Mouse (Mus musculus): ENCODE results near the gene Zfhx3. TPM values are rescaled to one million over a fixed set of nuclear protein-coding genes. Genes with fewer than 3 reads are reported as not detected.
A peak's percentile ranks its signal among the peaks of the same experiment; 100 is the strongest.

Gene Zfhx3
- polyA plus RNA-seq, 1 experiment from 2014 or later = 22.8 TPM

GRCm38 (mm10) chr8:108868259-108869090, 926.0 kb downstream of the Zfhx3 start:
- Histone ChIP-seq H3K4me1 (peaks cover 1% of the 10 kb centered on the region), H3K27me3 (replicated peaks) (no peaks in the 10 kb centered on the region), H3K9me3 (replicated peaks) (no peaks in the 10 kb centered on the region), H3K36me3 (no peaks in the 10 kb centered on the region), H3K4me2 (no peak overlapping the region), H3K9ac (replicated peaks) (no peak overlapping the region), H3K4me3 (replicated peaks) (no peak overlapping the region), H3K27ac (replicated peaks) (no peak overlapping the region)
- 82% methylated on average over 14 of the region's 14 CpGs for WGBS
- ATAC-seq (ENCODE audit: low FRiP score) = no peak

- Histone ChIP-seq H3K4me3 (replicated peaks) (no peak overlapping the region), H3K27ac (replicated peaks) (no peak overlapping the region), H3K9me3 (replicated peaks) (no peaks in the 10 kb centered on the region), H3K4me1 (no peaks in the 10 kb centered on the region), H3K9ac (replicated peaks) (no peak overlapping the region), H3K4me2 (no peak overlapping the region), H3K27me3 (replicated peaks) (no peaks in the 10 kb centered on the region), H3K36me3 (no peaks in the 10 kb centered on the region)
- ATAC-seq (ENCODE audit: low FRiP score) = no peak
- WGBS = 81% methylated on average over 3 of the region's 3 CpGs
Measured at GRCm38 (mm10) chr8:108869420-108869819, 927.0 kb downstream of the Zfhx3 start.

- no peaks in the 10 kb centered on the region for H3K27me3 ChIP-seq (replicated peaks)
- H3K4me2 ChIP-seq = no peak overlapping the region
- ATAC-seq (ENCODE audit: low FRiP score) = no peak
- no peak overlapping the region for H3K9ac ChIP-seq (replicated peaks)
- no peak overlapping the region for H3K4me3 ChIP-seq (replicated peaks)
- H3K4me1 ChIP-seq = no peaks in the 10 kb centered on the region
- no peaks in the 10 kb centered on the region for H3K36me3 ChIP-seq
- no peaks in the 10 kb centered on the region for H3K9me3 ChIP-seq (replicated peaks)
- WGBS = 86% methylated on average over 5 of the region's 5 CpGs
- H3K27ac ChIP-seq (replicated peaks) = no peak overlapping the region
Measured at GRCm38 (mm10) chr8:108869935-108870334, 927.5 kb downstream of the Zfhx3 start.

GRCm38 (mm10) chr8:108870371-108870770, 927.9 kb downstream of the Zfhx3 start:
- no peak overlapping the region for H3K4me3 ChIP-seq (replicated peaks)
- H3K4me1 ChIP-seq = no peaks in the 10 kb centered on the region
- ATAC-seq (ENCODE audit: low FRiP score) = no peak
- no peaks in the 10 kb centered on the region for H3K27me3 ChIP-seq (replicated peaks)
- H3K9me3 ChIP-seq (replicated peaks) = no peaks in the 10 kb centered on the region
- H3K4me2 ChIP-seq = no peak overlapping the region
- H3K9ac ChIP-seq (replicated peaks) = no peak overlapping the region
- H3K36me3 ChIP-seq = no peaks in the 10 kb centered on the region
- 93% methylated on average over 3 of the region's 3 CpGs for WGBS
- H3K27ac ChIP-seq (replicated peaks) = no peak overlapping the region

- Histone ChIP-seq H3K4me1 (no peaks in the 10 kb centered on the region), H3K4me2 (no peak overlapping the region), H3K4me3 (replicated peaks) (no peak overlapping the region), H3K27me3 (replicated peaks) (no peaks in the 10 kb centered on the region), H3K36me3 (no peaks in the 10 kb centered on the region), H3K27ac (replicated peaks) (no peak overlapping the region), H3K9ac (replicated peaks) (no peak overlapping the region), H3K9me3 (replicated peaks) (no peaks in the 10 kb centered on the region)
- ATAC-seq (ENCODE audit: low FRiP score) = no peak
- 91% methylated on average over 5 of the region's 5 CpGs for WGBS
Measured at GRCm38 (mm10) chr8:108875722-108876121, 933.3 kb downstream of the Zfhx3 start.

- Histone ChIP-seq H3K9ac (replicated peaks) (no peak overlapping the region), H3K9me3 (replicated peaks) (no peaks in the 10 kb centered on the region), H3K4me3 (replicated peaks) (no peak overlapping the region), H3K27me3 (replicated peaks) (no peaks in the 10 kb centered on the region), H3K36me3 (no peaks in the 10 kb centered on the region), H3K27ac (replicated peaks) (no peak overlapping the region), H3K4me1 (peaks cover 7% of the 10 kb centered on the region), H3K4me2 (no peak overlapping the region)
- ATAC-seq (ENCODE audit: low FRiP score) = no peak
- 94% methylated on average over 6 of the region's 6 CpGs for WGBS
Measured at GRCm38 (mm10) chr8:108880101-108880500, 937.7 kb downstream of the Zfhx3 start.

GRCm38 (mm10) chr8:108881336-108881735, 938.9 kb downstream of the Zfhx3 start:
- ATAC-seq (ENCODE audit: low FRiP score) = no peak
- H3K27ac ChIP-seq (replicated peaks) = no peak overlapping the region

GRCm38 (mm10) chr8:108882073-108882472, 939.6 kb downstream of the Zfhx3 start:
- no peak overlapping the region for H3K4me2 ChIP-seq
- H3K4me3 ChIP-seq (replicated peaks) = no peak overlapping the region
- no peak for ATAC-seq (ENCODE audit: low FRiP score)
- WGBS = 65% methylated on average over 9 of the region's 9 CpGs
- peaks cover 25% of the 10 kb centered on the region for H3K4me1 ChIP-seq
- no peaks in the 10 kb centered on the region for H3K36me3 ChIP-seq
- no peak overlapping the region for H3K27ac ChIP-seq (replicated peaks)
- no peaks in the 10 kb centered on the region for H3K27me3 ChIP-seq (replicated peaks)
- H3K9me3 ChIP-seq (replicated peaks) = no peaks in the 10 kb centered on the region
- no peak overlapping the region for H3K9ac ChIP-seq (replicated peaks)

More at GRCm38 (mm10) chr8:108881336-108881735, 938.9 kb downstream of the Zfhx3 start:
- no peaks in the 10 kb centered on the region for H3K9me3 ChIP-seq (replicated peaks)
- no peak overlapping the region for H3K4me3 ChIP-seq (replicated peaks)
- H3K9ac ChIP-seq (replicated peaks) = no peak overlapping the region
- peaks cover 18% of the 10 kb centered on the region for H3K4me1 ChIP-seq
- H3K27me3 ChIP-seq (replicated peaks) = no peaks in the 10 kb centered on the region
- no peak overlapping the region for H3K4me2 ChIP-seq
- no peaks in the 10 kb centered on the region for H3K36me3 ChIP-seq
- 93% methylated on average over 7 of the region's 7 CpGs for WGBS

- Histone ChIP-seq H3K9ac (replicated peaks) (no peak overlapping the region), H3K4me1 (peaks cover 38% of the 10 kb centered on the region), H3K36me3 (no peaks in the 10 kb centered on the region), H3K4me3 (replicated peaks) (no peak overlapping the region), H3K4me2 (no peak overlapping the region), H3K27me3 (replicated peaks) (no peaks in the 10 kb centered on the region), H3K27ac (replicated peaks) (no peak overlapping the region), H3K9me3 (replicated peaks) (no peaks in the 10 kb centered on the region)
- no peak for ATAC-seq (ENCODE audit: low FRiP score)
- 84% methylated on average over 6 of the region's 6 CpGs for WGBS
Measured at GRCm38 (mm10) chr8:108883381-108883780, 940.9 kb downstream of the Zfhx3 start.

GRCm38 (mm10) chr8:108884947-108885346, 942.5 kb downstream of the Zfhx3 start:
- no peaks in the 10 kb centered on the region for H3K36me3 ChIP-seq
- no peaks in the 10 kb centered on the region for H3K27me3 ChIP-seq (replicated peaks)
- no peaks in the 10 kb centered on the region for H3K9me3 ChIP-seq (replicated peaks)
- 43% methylated on average over 4 of the region's 4 CpGs for WGBS
- no peak overlapping the region for H3K9ac ChIP-seq (replicated peaks)
- no peak overlapping the region for H3K4me3 ChIP-seq (replicated peaks)
- no peak for ATAC-seq (ENCODE audit: low FRiP score)
- peaks cover 53% of the 10 kb centered on the region for H3K4me1 ChIP-seq
- peak overlapping the region; percentile 58 for H3K27ac ChIP-seq (replicated peaks)
- H3K4me2 ChIP-seq = no peak overlapping the region

- no peak overlapping the region for H3K9ac ChIP-seq (replicated peaks)
- H3K4me1 ChIP-seq = peaks cover 55% of the 10 kb centered on the region
- H3K4me2 ChIP-seq = no peak overlapping the region; the same call in none of the 2 replicates
- no peaks in the 10 kb centered on the region for H3K27me3 ChIP-seq (replicated peaks)
- WGBS = 27% methylated on average over 14 of the region's 14 CpGs
- H3K27ac ChIP-seq (replicated peaks) = peak overlapping the region; percentile 58
- no peaks in the 10 kb centered on the region for H3K9me3 ChIP-seq (replicated peaks)
- no peaks in the 10 kb centered on the region for H3K36me3 ChIP-seq
- 0 out of 2 replicates have a peak, but pooled peaks have one; percentile 42 for ATAC-seq (ENCODE audit: low FRiP score)
- H3K4me3 ChIP-seq (replicated peaks) = no peak overlapping the region
Measured at GRCm38 (mm10) chr8:108885450-108885849, 943.0 kb downstream of the Zfhx3 start.

- no peak overlapping the region; the same call in 1 of the 2 replicates for H3K4me2 ChIP-seq
- H3K4me1 ChIP-seq = peaks cover 55% of the 10 kb centered on the region
Measured at GRCm38 (mm10) chr8:108885861-108886260, 943.4 kb downstream of the Zfhx3 start.

More at GRCm38 (mm10) chr8:108885861-108886260, 943.4 kb downstream of the Zfhx3 start:
- no peak for ATAC-seq (ENCODE audit: low FRiP score)
- H3K27me3 ChIP-seq (replicated peaks) = no peaks in the 10 kb centered on the region
- 24% methylated on average over 12 of the region's 12 CpGs for WGBS
- H3K4me3 ChIP-seq (replicated peaks) = no peak overlapping the region
- peak overlapping the region; percentile 58; the same call in 1 of the 2 replicates for H3K27ac ChIP-seq (replicated peaks)
- H3K9ac ChIP-seq (replicated peaks) = no peak overlapping the region
- H3K36me3 ChIP-seq = no peaks in the 10 kb centered on the region
- no peaks in the 10 kb centered on the region for H3K9me3 ChIP-seq (replicated peaks)
